Mouse (Mus musculus): ENCODE results near the gene Atp5j. TPM values are rescaled to one million over a fixed set of nuclear protein-coding genes. Genes with fewer than 3 reads are reported as not detected.

Atp5j gene
- polyA plus RNA-seq, 1 experiment, result 264 TPM

DNA sequence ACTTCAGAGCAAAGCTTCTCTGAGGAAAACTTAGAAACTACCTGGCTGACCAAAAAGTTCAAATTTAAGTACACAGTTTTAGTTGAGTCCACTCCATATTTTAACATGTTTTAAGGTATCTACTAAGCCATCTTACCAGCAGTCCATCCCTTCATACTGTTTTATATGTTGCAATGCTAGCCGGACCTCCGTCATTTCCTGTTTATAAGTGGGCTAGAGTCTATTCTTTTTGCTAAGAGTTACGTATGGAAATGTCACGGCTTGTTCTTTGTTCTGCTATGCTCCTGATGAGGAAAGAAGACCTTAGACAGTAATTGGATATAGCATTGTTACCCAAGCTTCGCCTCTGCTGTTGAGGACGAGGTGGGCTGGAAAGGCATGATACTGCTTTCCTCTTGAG, 18.1 kb upstream of the Atp5j start:
- Histone ChIP-seq H3K27ac (ENCODE audit: insufficient read depth, low read length) (no peak overlapping the region), H3K4me1 (ENCODE audit: control insufficient read depth, insufficient read depth, low read length) (no peaks in the 10 kb centered on the region), H3K4me3 (ENCODE audit: insufficient read depth, low read length) (no peak overlapping the region)
- TF ChIP-seq CTCF (IDR thresholded peaks at IDR 0.05; ENCODE audit: borderline replicate concordance, insufficient read depth, low read length) (no peak), POLR2A (IDR thresholded peaks at IDR 0.05; ENCODE audit: low read depth, low read length) (no peak)

DNA sequence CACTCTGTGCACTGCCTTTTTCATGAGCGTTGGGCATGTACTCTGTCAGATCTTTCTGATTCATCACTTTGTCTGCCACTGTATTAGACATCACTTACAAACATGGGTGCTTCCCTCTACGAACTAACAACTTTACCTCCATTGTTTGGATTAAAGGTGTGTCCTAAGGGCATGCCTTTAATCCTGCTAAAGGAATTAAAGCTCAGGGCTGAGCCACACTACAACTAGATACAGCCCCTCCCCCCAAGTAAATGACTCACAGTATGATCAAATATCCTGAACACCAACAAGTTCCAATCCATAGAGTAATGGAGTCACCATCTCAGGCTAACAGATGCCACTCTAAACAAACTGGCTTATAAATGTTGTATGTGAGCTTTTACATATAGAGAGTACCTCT, 3.2 kb upstream of the Atp5j start:
- Histone ChIP-seq H3K4me3 (ENCODE audit: insufficient read depth, low read length) (no peak overlapping the region), H3K4me1 (ENCODE audit: control insufficient read depth, insufficient read depth, low read length) (no peaks in the 10 kb centered on the region), H3K27ac (ENCODE audit: insufficient read depth, low read length) (no peak overlapping the region)
- TF ChIP-seq POLR2A (IDR thresholded peaks at IDR 0.05; ENCODE audit: low read depth, low read length), result no peak
- no peak for TF ChIP-seq CTCF (IDR thresholded peaks at IDR 0.05; ENCODE audit: borderline replicate concordance, insufficient read depth, low read length)

DNA sequence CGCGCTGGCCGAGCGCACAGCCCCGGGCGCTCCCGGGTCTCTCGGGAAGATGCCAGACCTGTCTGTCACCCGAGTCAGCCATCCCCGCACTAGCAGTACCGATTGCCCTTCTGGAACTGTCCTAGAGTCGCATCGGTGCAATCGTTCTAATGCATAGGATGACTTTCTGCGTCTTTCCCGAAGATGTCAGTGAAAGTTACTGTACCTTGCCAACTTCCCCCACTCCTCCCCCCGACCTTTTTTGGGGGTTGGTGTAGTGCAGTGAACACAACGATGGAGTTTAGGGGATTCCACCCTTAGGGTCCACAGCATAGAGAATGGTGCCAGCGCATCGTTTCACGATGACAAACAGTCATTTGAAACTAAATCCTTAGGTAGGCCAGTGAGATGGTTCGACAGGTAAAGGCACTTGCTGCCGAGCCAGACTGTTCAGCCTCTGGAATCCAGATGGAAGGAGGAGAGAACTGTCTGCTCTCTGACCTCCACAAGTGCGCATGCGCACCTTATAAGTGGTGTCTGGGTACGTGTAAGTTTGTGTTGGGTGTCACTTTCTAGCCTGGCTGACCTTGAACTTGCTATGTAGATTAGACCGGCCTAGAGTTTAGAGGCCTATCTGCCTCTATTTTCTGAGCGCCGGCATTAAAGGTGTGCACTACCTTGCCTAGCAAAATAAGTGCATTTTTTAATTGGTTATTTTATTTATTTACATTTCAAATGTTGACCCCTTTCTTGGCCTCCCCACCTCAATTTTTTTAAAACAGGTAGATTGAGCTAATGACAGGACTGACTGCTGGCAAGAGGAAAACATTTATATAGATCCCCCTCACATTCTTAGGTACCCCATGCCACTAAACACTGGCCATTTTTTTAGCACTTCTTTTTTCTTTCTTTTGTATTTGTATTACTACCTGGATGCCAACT, 658 bp upstream of the Atp5j start:
- Histone ChIP-seq H3K27ac (ENCODE audit: insufficient read depth, low read length) (peak overlapping the region; percentile 88), H3K4me1 (ENCODE audit: control insufficient read depth, insufficient read depth, low read length) (no peaks in the 10 kb centered on the region), H3K4me3 (ENCODE audit: insufficient read depth, low read length) (peak overlapping the region; percentile 91)
- TF ChIP-seq POLR2A (IDR thresholded peaks at IDR 0.05; ENCODE audit: low read depth, low read length) (peak; percentile 87), CTCF (IDR thresholded peaks at IDR 0.05; ENCODE audit: borderline replicate concordance, insufficient read depth, low read length) (no peak)

DNA sequence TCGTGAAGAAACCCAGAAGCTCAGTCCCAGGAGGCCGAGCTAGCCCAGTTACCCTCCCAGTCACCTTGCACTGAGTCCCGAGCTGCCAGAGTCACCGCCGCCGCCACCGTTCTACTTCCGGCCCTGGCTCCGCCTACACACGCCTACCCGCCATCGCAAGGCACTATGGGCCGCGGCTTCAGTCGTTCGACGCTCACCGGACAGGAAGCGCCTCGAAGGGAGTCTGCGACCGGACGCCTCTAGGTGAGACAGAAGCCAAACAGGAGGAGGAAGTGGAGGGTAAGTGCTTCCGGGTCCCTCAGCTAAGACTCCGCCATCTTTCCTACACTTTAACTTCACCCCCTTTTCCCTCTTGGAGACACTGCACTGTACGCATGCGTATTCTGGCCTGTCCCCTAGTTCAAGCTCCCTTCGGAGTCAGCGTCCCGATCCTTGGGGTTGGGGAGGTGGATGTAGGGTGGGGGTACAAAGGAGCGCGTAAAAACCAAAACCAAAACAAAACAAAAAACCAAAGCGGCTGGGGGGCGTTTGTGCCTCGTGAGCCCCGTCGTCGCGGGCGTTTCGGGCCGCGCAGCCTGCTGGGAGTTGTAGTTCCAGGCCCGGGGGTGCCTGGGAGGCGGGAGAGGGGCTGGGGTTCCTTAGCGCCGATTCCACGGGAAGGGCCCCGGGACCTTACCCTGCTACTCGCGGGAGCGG, 532 bp downstream of the Atp5j start, which contains the start of gene Gabpa:
Gabpa (plus strand) TSS at position 181 of the 696 bp plus-strand sequence.
- Histone ChIP-seq H3K27ac (ENCODE audit: insufficient read depth, low read length) (peak within 1 kb of the TSS; percentile 88), H3K4me3 (ENCODE audit: insufficient read depth, low read length) (peak within 1 kb of the TSS; percentile 91), H3K4me1 (ENCODE audit: control insufficient read depth, insufficient read depth, low read length) (no peaks in the 10 kb centered on the region)
- TF ChIP-seq CTCF (IDR thresholded peaks at IDR 0.05; ENCODE audit: borderline replicate concordance, insufficient read depth, low read length) (no peak), POLR2A (IDR thresholded peaks at IDR 0.05; ENCODE audit: low read depth, low read length) (peak; percentile 70)

DNA sequence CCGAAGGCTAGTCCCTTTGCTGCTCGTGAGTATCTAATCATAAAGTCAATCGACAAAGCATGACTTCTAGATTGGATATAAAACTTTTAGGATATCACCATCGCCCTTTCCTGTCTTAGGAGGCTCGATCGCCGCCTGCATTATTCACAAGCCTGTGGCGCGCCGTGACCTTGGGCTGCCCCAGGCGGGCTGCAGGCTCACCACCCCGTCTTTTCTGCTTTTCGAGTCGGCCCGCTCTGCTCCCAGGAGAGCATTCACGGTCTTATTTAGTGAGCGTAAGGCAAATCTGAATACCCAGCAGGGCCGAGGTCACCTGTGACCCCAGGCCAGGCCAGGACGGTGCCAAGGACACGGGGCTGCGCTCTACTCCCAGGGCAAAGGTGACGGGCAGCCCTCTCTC, 1.1 kb downstream of the Atp5j start:
- peak overlapping the region; percentile 91 for H3K4me3 ChIP-seq (ENCODE audit: insufficient read depth, low read length)
- no peaks in the 10 kb centered on the region for H3K4me1 ChIP-seq (ENCODE audit: control insufficient read depth, insufficient read depth, low read length)
- TF ChIP-seq POLR2A (IDR thresholded peaks at IDR 0.05; ENCODE audit: low read depth, low read length) (no peak), CTCF (IDR thresholded peaks at IDR 0.05; ENCODE audit: borderline replicate concordance, insufficient read depth, low read length) (no peak)
- H3K27ac ChIP-seq (ENCODE audit: insufficient read depth, low read length), result peak overlapping the region; percentile 86

DNA sequence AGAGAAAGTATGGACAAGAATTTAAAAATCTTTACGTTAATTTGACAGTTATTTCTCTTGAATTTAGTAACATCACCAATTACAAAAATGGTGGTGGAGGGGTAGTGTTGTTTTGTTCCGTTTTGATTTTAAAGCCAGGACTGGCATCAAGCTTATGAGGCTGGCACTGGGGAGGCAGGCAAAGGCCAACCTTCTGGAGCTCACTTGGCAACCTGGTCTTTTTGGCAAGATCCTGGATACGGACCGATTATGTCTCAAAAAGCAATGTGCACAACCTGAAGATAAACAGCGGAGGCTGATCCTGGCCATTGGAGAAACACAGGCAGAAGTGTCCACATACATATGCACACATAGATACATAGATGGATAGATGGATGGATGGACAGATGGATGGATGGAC, 2.7 kb downstream of the Atp5j start:
- Histone ChIP-seq H3K4me1 (ENCODE audit: control insufficient read depth, insufficient read depth, low read length) (no peaks in the 10 kb centered on the region), H3K4me3 (ENCODE audit: insufficient read depth, low read length) (no peak overlapping the region), H3K27ac (ENCODE audit: insufficient read depth, low read length) (no peak overlapping the region)
- TF ChIP-seq CTCF (IDR thresholded peaks at IDR 0.05; ENCODE audit: borderline replicate concordance, insufficient read depth, low read length) (no peak), POLR2A (IDR thresholded peaks at IDR 0.05; ENCODE audit: low read depth, low read length) (no peak)

DNA sequence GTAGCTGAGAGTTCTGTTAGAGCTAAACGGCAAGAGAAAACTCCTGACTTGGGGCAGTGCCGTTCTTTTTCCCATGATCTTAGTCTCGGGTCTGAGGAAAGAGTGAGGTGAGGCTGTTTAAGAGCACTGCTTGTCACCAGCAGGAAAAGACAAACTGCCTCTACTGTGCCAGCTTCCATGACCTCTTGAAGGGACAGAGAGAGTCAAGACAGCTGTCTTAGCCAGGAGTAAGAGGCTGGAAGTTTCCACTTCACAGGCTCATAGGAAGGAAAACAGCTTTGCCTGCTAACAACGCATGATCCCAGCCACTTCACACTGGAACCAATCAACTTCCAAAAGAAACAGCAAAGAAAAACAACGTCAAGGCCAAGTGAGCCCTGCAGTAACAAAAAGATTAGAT, 3.7 kb downstream of the Atp5j start:
- no peak overlapping the region for H3K4me3 ChIP-seq (ENCODE audit: insufficient read depth, low read length)
- no peak overlapping the region for H3K27ac ChIP-seq (ENCODE audit: insufficient read depth, low read length)
- no peaks in the 10 kb centered on the region for H3K4me1 ChIP-seq (ENCODE audit: control insufficient read depth, insufficient read depth, low read length)
- TF ChIP-seq CTCF (IDR thresholded peaks at IDR 0.05; ENCODE audit: borderline replicate concordance, insufficient read depth, low read length) (no peak), POLR2A (IDR thresholded peaks at IDR 0.05; ENCODE audit: low read depth, low read length) (no peak)

GRCm38 (mm10) chr16:84825009-84825408, 10.4 kb downstream of the Atp5j start:
- Histone ChIP-seq H3K4me1 (ENCODE audit: control insufficient read depth, insufficient read depth, low read length) (no peaks in the 10 kb centered on the region), H3K27ac (ENCODE audit: insufficient read depth, low read length) (no peak overlapping the region), H3K4me3 (ENCODE audit: insufficient read depth, low read length) (no peak overlapping the region)
- no peak for TF ChIP-seq POLR2A (IDR thresholded peaks at IDR 0.05; ENCODE audit: low read depth, low read length)
- no peak for TF ChIP-seq CTCF (IDR thresholded peaks at IDR 0.05; ENCODE audit: borderline replicate concordance, insufficient read depth, low read length)

GRCm38 (mm10) chr16:84817423-84817822, 18.0 kb downstream of the Atp5j start:
- no peak overlapping the region for H3K27ac ChIP-seq (ENCODE audit: insufficient read depth, low read length)
- no peak for TF ChIP-seq CTCF (IDR thresholded peaks at IDR 0.05; ENCODE audit: borderline replicate concordance, insufficient read depth, low read length)
- TF ChIP-seq POLR2A (IDR thresholded peaks at IDR 0.05; ENCODE audit: low read depth, low read length), result no peak
- H3K4me1 ChIP-seq (ENCODE audit: control insufficient read depth, insufficient read depth, low read length), result no peaks in the 10 kb centered on the region; the same call in 1 of the 2 replicates
- no peak overlapping the region for H3K4me3 ChIP-seq (ENCODE audit: insufficient read depth, low read length)

DNA sequence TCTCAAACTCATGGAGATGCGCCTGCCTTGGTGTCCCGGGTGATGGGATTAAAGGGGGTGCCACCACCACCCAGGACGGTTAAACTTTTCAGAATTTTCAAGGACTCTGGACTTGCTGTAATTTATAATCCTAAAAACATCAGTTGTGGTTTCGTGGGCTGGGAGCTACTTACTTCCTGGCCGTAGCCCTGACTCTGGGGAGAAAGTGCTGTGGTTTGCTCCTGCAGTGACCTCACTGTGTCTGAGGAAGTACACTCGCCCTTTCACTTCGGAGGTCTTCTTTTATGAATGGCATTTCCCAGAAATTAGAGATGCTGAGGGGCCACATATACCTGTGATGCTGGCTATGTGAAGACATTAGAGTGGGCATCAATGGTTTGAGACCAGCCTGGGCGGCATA, 20.9 kb downstream of the Atp5j start:
- Histone ChIP-seq H3K27ac (ENCODE audit: insufficient read depth, low read length) (no peak overlapping the region), H3K4me1 (ENCODE audit: control insufficient read depth, insufficient read depth, low read length) (no peaks in the 10 kb centered on the region; the same call in none of the 2 replicates), H3K4me3 (ENCODE audit: insufficient read depth, low read length) (no peak overlapping the region)
- TF ChIP-seq POLR2A (IDR thresholded peaks at IDR 0.05; ENCODE audit: low read depth, low read length), result no peak
- no peak for TF ChIP-seq CTCF (IDR thresholded peaks at IDR 0.05; ENCODE audit: borderline replicate concordance, insufficient read depth, low read length)
